Mouse (Mus musculus) ZHBTc4 (cell line): Measurements from ENCODE around the gene Gm4201.
"Not testable (repeated sequence)": the region's sequence is repeated elsewhere in the genome, so short reads cannot be mapped to it uniquely, and the experiment has no call there.

Experiments used
- DNase-seq: peaks from one replicate; pipeline ENCODE4 v3.0.0-alpha.2; 2011; ENCODE audit warnings: low read depth, low spot score

Gm4201 gene

DNA sequence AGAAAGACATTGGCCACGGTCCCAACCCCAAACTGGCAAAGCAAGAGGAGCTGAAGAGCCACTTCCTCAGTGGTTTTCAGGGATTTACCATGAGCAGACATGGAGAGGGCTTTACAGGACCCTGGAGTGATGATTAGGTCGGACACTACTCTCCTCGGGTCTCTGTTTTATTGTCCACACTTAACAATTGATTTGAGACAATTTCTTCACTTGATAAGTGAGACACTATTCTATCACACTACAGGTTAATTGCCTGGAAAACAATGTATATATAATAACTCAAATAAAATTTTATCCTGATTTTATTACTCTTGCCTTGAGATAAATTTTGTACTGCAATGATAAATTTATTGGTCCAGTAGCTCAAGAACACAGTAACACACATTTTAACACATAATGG, at the start of gene Gm4201:
Gm4201 (minus strand) TSS at position 101 of the 400 bp plus-strand sequence.
- DNase-seq, result not testable (repeated sequence)

- DNase-seq, result not testable (repeated sequence)
Measured at GRCm38 (mm10) chr7:22588027-22588426, 22.9 kb upstream of the Gm4201 start, which contains the start of gene Gm4565. Gene Gm4565 (minus strand): TSS chr7:22588127.

DNA sequence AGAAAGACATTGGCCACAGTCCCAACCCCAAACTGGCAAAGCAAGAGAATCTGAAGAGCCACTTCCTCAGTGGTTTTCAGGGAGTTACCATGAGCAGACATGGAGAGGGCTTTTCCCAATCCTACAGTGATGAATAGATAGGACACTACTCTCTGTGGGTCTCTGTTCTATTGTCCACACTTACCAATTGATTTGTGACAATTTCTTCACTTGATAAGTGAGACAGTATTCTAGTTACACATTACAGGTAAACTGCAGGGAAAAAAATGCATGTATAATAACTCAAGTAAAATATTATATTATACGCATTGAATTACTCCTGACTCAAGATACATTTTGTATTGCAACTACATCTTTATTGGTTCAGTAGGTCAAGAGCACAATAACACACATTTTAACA, 30.4 kb downstream of the Gm4201 start, which contains the start of gene Gm8677:
Gm8677 (minus strand) TSS at position 101 of the 400 bp plus-strand sequence.
- DNase-seq, result not testable (repeated sequence)

- not testable (repeated sequence) for DNase-seq
Measured at GRCm38 (mm10) chr7:22522667-22523066, 42.5 kb downstream of the Gm4201 start, which contains the start of gene Vmn1r152. Gene Vmn1r152 (plus strand): TSS chr7:22522967.
